Mouse (Mus musculus) cortical plate, adult 2 months (tissue): ENCODE results near the gene Copg2. TPM values are rescaled to one million over a fixed set of nuclear protein-coding genes. Genes with fewer than 3 reads are reported as not detected.

Source experiments
- H3K27ac ChIP-seq: fragments of 200-500 bp; 2 replicates; pipeline ENCODE4 v1.5.1; 2012; ENCODE audit warnings: low read length, control low read depth, inconsistent platforms; ENCODE audit not compliant: insufficient read depth
- H3K4me1 ChIP-seq: fragments of 200-500 bp; 2 replicates; pipeline ENCODE4 v1.6.1; 2011; ENCODE audit warnings: low read length; ENCODE audit not compliant: control insufficient read depth, insufficient read depth
- H3K4me3 ChIP-seq: fragments of 200-500 bp; 2 replicates; pipeline ENCODE4 v1.5.1; 2011; ENCODE audit warnings: mild to moderate bottlenecking, low read length, control low read depth; ENCODE audit not compliant: insufficient read depth
- CTCF ChIP-seq: fragments of 200-500 bp; IDR thresholded peaks from 2 replicates; pipeline ENCODE4 v1.5.1; 2011; ENCODE audit warnings: mild to moderate bottlenecking, control low read depth, low read length; ENCODE audit not compliant: insufficient read depth; ENCODE audit errors: extremely low read depth
- POLR2A ChIP-seq: fragments of 200-500 bp; IDR thresholded peaks from 2 replicates; pipeline ENCODE4 v1.6.1; 2011; ENCODE audit warnings: mild to moderate bottlenecking, low read length, control low read depth; ENCODE audit not compliant: insufficient read depth; ENCODE audit errors: extremely low read depth
- polyA plus RNA-seq: library from polyadenylated mRNA; depleted of rRNA; stranded (reverse); fragments of >200 nt; gene quantifications from 2 replicates; pipeline ENCODE4 v1.2.3, GENCODE M21; 2012

Copg2 gene
- polyA plus RNA-seq, 1 experiment, result 56.5 TPM

DNA sequence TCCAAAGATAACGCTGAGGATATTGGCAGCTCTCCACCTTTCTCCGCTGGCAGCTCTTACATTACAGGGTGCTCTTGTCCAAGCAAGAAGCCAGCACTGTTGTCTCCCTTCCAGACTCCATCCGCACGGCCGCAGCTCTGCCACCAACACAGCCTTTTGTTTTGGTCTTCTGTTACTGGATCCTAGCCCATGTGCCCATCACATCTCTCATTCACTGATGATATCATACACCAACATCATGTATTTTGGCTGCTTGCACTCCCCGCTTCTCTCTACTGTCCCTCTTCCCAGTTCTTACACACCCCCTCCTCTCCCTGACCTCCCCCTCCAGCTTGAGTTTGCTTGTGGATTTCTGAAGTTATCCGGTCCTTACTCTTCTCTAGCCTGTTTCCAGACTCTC, 179.8 kb downstream of the Copg2 start:
- H3K4me1 ChIP-seq, result no peaks in the 10 kb centered on the region; the same call in 1 of the 2 replicates
- no peak overlapping the region for H3K27ac ChIP-seq
- no peak for TF ChIP-seq CTCF
- TF ChIP-seq POLR2A, result no peak
- H3K4me3 ChIP-seq, result no peak overlapping the region

- no peak overlapping the region for H3K27ac ChIP-seq
- H3K4me1 ChIP-seq, result no peaks in the 10 kb centered on the region; the same call in 1 of the 2 replicates
- no peak overlapping the region for H3K4me3 ChIP-seq
- TF ChIP-seq CTCF (no peak), POLR2A (no peak)
Observed at GRCm38 (mm10) chr6:30714891-30715471, 181.6 kb downstream of the Copg2 start.

GRCm38 (mm10) chr6:30713896-30714295, 182.7 kb downstream of the Copg2 start:
- Histone ChIP-seq H3K27ac (no peak overlapping the region), H3K4me1 (no peaks in the 10 kb centered on the region; the same call in 1 of the 2 replicates), H3K4me3 (no peak overlapping the region)
- no peak for TF ChIP-seq POLR2A
- no peak for TF ChIP-seq CTCF

GRCm38 (mm10) chr6:30713455-30713854, 183.1 kb downstream of the Copg2 start:
- Histone ChIP-seq H3K4me3 (no peak overlapping the region), H3K4me1 (no peaks in the 10 kb centered on the region; the same call in 1 of the 2 replicates), H3K27ac (no peak overlapping the region)
- TF ChIP-seq POLR2A, result no peak
- TF ChIP-seq CTCF, result no peak

- Histone ChIP-seq H3K27ac (no peak overlapping the region), H3K4me1 (no peaks in the 10 kb centered on the region; the same call in 1 of the 2 replicates), H3K4me3 (no peak overlapping the region)
- no peak for TF ChIP-seq POLR2A
- TF ChIP-seq CTCF, result no peak
Observed at GRCm38 (mm10) chr6:30712484-30712883, 184.1 kb downstream of the Copg2 start.

- Histone ChIP-seq H3K27ac (no peak overlapping the region), H3K4me3 (no peak overlapping the region), H3K4me1 (no peaks in the 10 kb centered on the region)
- TF ChIP-seq CTCF (no peak), POLR2A (no peak)
Observed at GRCm38 (mm10) chr6:30711365-30711763, 185.2 kb downstream of the Copg2 start.

DNA sequence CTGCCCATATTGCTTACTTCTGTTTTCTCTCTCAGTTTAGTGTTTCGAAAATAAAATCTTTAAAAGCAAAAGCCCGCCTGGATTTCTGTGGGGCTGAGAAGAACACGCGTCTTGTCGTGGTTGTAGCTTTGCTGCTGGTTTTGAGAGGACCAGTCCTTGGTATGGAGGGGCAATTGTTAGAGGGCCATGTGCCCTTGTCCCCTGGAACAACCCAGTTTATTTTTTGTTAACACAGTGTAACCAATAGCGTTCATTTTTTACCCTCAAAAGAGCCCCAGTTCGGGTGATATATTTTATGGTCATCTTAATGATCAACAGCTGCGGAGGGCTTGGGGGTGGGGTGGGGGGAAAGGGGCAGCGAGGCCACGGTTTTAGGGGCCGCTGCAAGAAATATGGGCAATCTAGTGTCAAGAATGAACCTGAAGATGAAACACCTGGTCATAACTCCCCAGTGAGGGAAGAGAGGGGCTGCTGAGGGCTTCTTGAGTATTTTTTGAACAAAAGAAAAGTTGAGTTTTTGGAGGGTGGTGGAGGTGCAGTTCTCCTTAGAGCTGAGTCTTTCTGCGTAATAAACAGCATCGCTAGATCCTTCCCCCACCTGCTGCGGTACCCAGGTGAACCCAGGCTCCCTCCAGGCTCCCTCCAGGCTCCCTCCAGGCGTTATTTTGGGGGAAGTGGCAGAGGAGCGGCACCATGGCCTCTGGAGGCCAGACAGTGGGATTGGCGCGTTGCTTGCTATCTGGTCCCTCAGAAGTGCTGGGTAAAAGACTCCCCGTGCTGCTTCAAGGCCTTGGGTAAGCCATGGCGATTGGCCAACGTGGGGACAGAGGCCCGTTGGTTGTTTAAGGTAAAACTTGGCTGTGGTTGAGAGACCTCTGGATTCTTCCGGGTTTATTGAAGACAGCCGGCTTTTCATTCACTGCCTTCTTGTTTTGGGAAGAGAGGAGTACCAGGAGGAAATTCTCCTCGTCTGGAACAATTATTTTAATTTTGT, 185.9 kb downstream of the Copg2 start:
- no peak overlapping the region for H3K4me3 ChIP-seq
- H3K27ac ChIP-seq, result no peak overlapping the region
- TF ChIP-seq CTCF (no peak), POLR2A (no peak)
- no peaks in the 10 kb centered on the region for H3K4me1 ChIP-seq

GRCm38 (mm10) chr6:30709115-30709514, 187.5 kb downstream of the Copg2 start:
- no peak for TF ChIP-seq POLR2A
- no peak overlapping the region for H3K27ac ChIP-seq
- no peak overlapping the region for H3K4me3 ChIP-seq

DNA sequence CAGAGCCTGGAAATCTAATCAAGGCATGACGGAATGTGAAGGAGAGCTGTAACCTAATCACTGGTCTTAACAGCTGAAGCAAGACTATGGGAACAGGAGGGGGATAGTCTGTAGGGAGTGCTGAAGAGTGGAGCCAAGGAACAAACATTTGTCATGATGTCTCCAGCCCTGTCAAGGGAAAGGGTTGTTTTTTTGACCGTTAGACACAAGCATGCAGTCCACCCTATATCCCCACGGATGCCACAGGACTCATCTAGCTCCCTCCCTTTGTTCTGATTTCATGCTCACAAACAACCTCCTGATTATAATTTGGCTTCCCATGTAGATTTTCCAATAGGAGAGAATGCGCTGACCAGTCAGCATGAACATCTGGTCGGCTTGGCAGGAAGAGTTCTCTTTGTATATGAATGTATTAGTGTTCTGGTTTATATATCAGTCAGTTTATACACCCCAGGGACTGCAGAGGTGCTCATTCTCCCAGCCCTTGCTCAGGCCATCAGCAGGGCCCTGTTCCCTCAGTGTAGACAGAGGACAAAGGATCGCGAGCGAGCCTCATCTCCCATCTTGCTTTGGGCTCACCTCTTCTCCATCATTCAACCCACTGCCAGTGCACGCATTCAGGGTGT, 192.5 kb downstream of the Copg2 start:
- no peaks in the 10 kb centered on the region for H3K4me1 ChIP-seq
- no peak for TF ChIP-seq POLR2A
- TF ChIP-seq CTCF, result no peak
- no peak overlapping the region for H3K27ac ChIP-seq
- H3K4me3 ChIP-seq, result no peak overlapping the region

More at GRCm38 (mm10) chr6:30709115-30709514, 187.5 kb downstream of the Copg2 start:
- H3K4me1 ChIP-seq, result no peaks in the 10 kb centered on the region
